Mouse (Mus musculus): Measurements from ENCODE around the gene Gm2a. TPM values are rescaled to one million over a fixed set of nuclear protein-coding genes. Genes with fewer than 3 reads are reported as not detected.
A peak's percentile ranks its signal among the peaks of the same experiment; 100 is the strongest.

Gene Gm2a
- polyA plus RNA-seq, 2 experiments, result 12.2 to 34.6 TPM

GRCm38 (mm10) chr11:55120821-55121271, 22.9 kb downstream of the Gm2a start:
- no peak for ATAC-seq (ENCODE audit: low FRiP score, low read depth)

GRCm38 (mm10) chr11:55121430-55121829, 23.5 kb downstream of the Gm2a start:
- Histone ChIP-seq H3K4me3 (replicated peaks; ENCODE audit: low read length) (no peak overlapping the region), H3K9ac (ENCODE audit: low read depth, low read length, severe bottlenecking) (no peak overlapping the region), H3K4me1 (ENCODE audit: control insufficient read depth, insufficient read depth, low read length) (no peaks in the 10 kb centered on the region), H3K36me3 (ENCODE audit: control insufficient read depth, insufficient read depth, low read length) (no peaks in the 10 kb centered on the region), H3K9me3 (ENCODE audit: control insufficient read depth, low read length) (no peaks in the 10 kb centered on the region), H3K27ac (replicated peaks; ENCODE audit: low read depth, low read length) (no peak overlapping the region), H3K27me3 (ENCODE audit: control insufficient read depth, insufficient read depth, low read length) (no peaks in the 10 kb centered on the region), H3K4me2 (replicated peaks; ENCODE audit: low read depth, low read length, severe bottlenecking) (no peak overlapping the region)
- DNase-seq (ENCODE audit: low spot score), result no peak
- 77% methylated on average over 1 of the region's 1 CpGs for WGBS
- ATAC-seq (ENCODE audit: low FRiP score, low read depth), result no peak
- TF ChIP-seq POLR2A (IDR thresholded peaks at IDR 0.05; ENCODE audit: borderline replicate concordance, extremely low read depth, insufficient read depth, insufficient read length), result no peak

More at GRCm38 (mm10) chr11:55120821-55121271, 22.9 kb downstream of the Gm2a start:
- TF ChIP-seq POLR2A (IDR thresholded peaks at IDR 0.05; ENCODE audit: borderline replicate concordance, extremely low read depth, insufficient read depth, insufficient read length), result no peak
- no peak overlapping the region for H3K9ac ChIP-seq (ENCODE audit: low read depth, low read length, severe bottlenecking)
- no peak overlapping the region for H3K4me3 ChIP-seq (replicated peaks; ENCODE audit: low read length)
- no peaks in the 10 kb centered on the region for H3K9me3 ChIP-seq (ENCODE audit: control insufficient read depth, low read length)
- DNase-seq (ENCODE audit: low spot score), result no peak
- no peaks in the 10 kb centered on the region for H3K36me3 ChIP-seq (ENCODE audit: control insufficient read depth, insufficient read depth, low read length)
- 0 out of 2 replicates have a peak overlapping the region, but pooled peaks have one; percentile 15 for H3K27ac ChIP-seq (replicated peaks; ENCODE audit: low read depth, low read length)
- no peaks in the 10 kb centered on the region for H3K4me1 ChIP-seq (ENCODE audit: control insufficient read depth, insufficient read depth, low read length)
- H3K4me2 ChIP-seq (replicated peaks; ENCODE audit: low read depth, low read length, severe bottlenecking), result no peak overlapping the region
- 71% methylated on average over 8 of the region's 8 CpGs for WGBS
- H3K27me3 ChIP-seq (ENCODE audit: control insufficient read depth, insufficient read depth, low read length), result no peaks in the 10 kb centered on the region

- Histone ChIP-seq H3K27me3 (ENCODE audit: control insufficient read depth, insufficient read depth, low read length) (no peaks in the 10 kb centered on the region), H3K4me1 (ENCODE audit: control insufficient read depth, insufficient read depth, low read length) (no peaks in the 10 kb centered on the region), H3K4me3 (replicated peaks; ENCODE audit: low read length) (no peak overlapping the region), H3K27ac (replicated peaks; ENCODE audit: low read depth, low read length) (no peak overlapping the region), H3K9ac (ENCODE audit: low read depth, low read length, severe bottlenecking) (no peak overlapping the region), H3K4me2 (replicated peaks; ENCODE audit: low read depth, low read length, severe bottlenecking) (no peak overlapping the region), H3K36me3 (ENCODE audit: control insufficient read depth, insufficient read depth, low read length) (no peaks in the 10 kb centered on the region), H3K9me3 (ENCODE audit: control insufficient read depth, low read length) (no peaks in the 10 kb centered on the region)
- ATAC-seq (ENCODE audit: low FRiP score, low read depth) (no peak), DNase-seq (ENCODE audit: low spot score) (no peak)
- no peak for TF ChIP-seq POLR2A (IDR thresholded peaks at IDR 0.05; ENCODE audit: borderline replicate concordance, extremely low read depth, insufficient read depth, insufficient read length)
- WGBS, result 79% methylated on average over 3 of the region's 3 CpGs
Measured at GRCm38 (mm10) chr11:55126663-55127062, 28.7 kb downstream of the Gm2a start.

- WGBS, result 89% methylated on average over 6 of the region's 6 CpGs
- Histone ChIP-seq H3K36me3 (ENCODE audit: control insufficient read depth, insufficient read depth, low read length) (no peaks in the 10 kb centered on the region), H3K4me3 (replicated peaks; ENCODE audit: low read length) (no peak overlapping the region), H3K27ac (replicated peaks; ENCODE audit: low read depth, low read length) (no peak overlapping the region), H3K9ac (ENCODE audit: low read depth, low read length, severe bottlenecking) (no peak overlapping the region), H3K4me1 (ENCODE audit: control insufficient read depth, insufficient read depth, low read length) (no peaks in the 10 kb centered on the region), H3K4me2 (replicated peaks; ENCODE audit: low read depth, low read length, severe bottlenecking) (no peak overlapping the region), H3K27me3 (ENCODE audit: control insufficient read depth, insufficient read depth, low read length) (no peaks in the 10 kb centered on the region), H3K9me3 (ENCODE audit: control insufficient read depth, low read length) (no peaks in the 10 kb centered on the region)
- DNase-seq (ENCODE audit: low spot score) (no peak), ATAC-seq (ENCODE audit: low FRiP score, low read depth) (no peak)
- TF ChIP-seq POLR2A (IDR thresholded peaks at IDR 0.05; ENCODE audit: borderline replicate concordance, extremely low read depth, insufficient read depth, insufficient read length), result no peak
Measured at GRCm38 (mm10) chr11:55127937-55128336, 30.0 kb downstream of the Gm2a start.

- no peaks in the 10 kb centered on the region for H3K9me3 ChIP-seq (ENCODE audit: control insufficient read depth, low read length)
- 83% methylated on average over 3 of the region's 3 CpGs for WGBS
Measured at GRCm38 (mm10) chr11:55128411-55128810, 30.5 kb downstream of the Gm2a start.

More at GRCm38 (mm10) chr11:55128411-55128810, 30.5 kb downstream of the Gm2a start:
- Histone ChIP-seq H3K36me3 (ENCODE audit: control insufficient read depth, insufficient read depth, low read length) (no peaks in the 10 kb centered on the region), H3K4me3 (replicated peaks; ENCODE audit: low read length) (no peak overlapping the region), H3K27me3 (ENCODE audit: control insufficient read depth, insufficient read depth, low read length) (no peaks in the 10 kb centered on the region), H3K9ac (ENCODE audit: low read depth, low read length, severe bottlenecking) (no peak overlapping the region), H3K27ac (replicated peaks; ENCODE audit: low read depth, low read length) (no peak overlapping the region), H3K4me2 (replicated peaks; ENCODE audit: low read depth, low read length, severe bottlenecking) (no peak overlapping the region), H3K4me1 (ENCODE audit: control insufficient read depth, insufficient read depth, low read length) (no peaks in the 10 kb centered on the region)
- no peak for ATAC-seq (ENCODE audit: low FRiP score, low read depth)
- no peak for DNase-seq (ENCODE audit: low spot score)
- no peak for TF ChIP-seq POLR2A (IDR thresholded peaks at IDR 0.05; ENCODE audit: borderline replicate concordance, extremely low read depth, insufficient read depth, insufficient read length)
